Mouse (Mus musculus): ENCODE data around the gene Myrfl. TPM values are rescaled to one million over a fixed set of nuclear protein-coding genes. Genes with fewer than 3 reads are reported as not detected.

Myrfl gene
- total and polyA plus RNA-seq, 2 experiments from 2014 or later: not detected

GRCm38 (mm10) chr10:116796066-116796465 lies 100.7 kb downstream of the Myrfl start:
- Histone ChIP-seq H3K4me2 (ENCODE audit: low read depth) (no peak overlapping the region), H3K27me3 (ENCODE audit: insufficient read depth, low read length) (no peaks in the 10 kb centered on the region), H3K36me3 (ENCODE audit: insufficient read depth) (no peaks in the 10 kb centered on the region), H3K4me3 (ENCODE audit: low read depth, low read length) (no peak overlapping the region), H3K27ac (ENCODE audit: low read depth, low read length) (no peak overlapping the region), H3K9ac (no peak overlapping the region), H3K9me3 (ENCODE audit: low read length) (no peaks in the 10 kb centered on the region), H3K4me1 (ENCODE audit: insufficient read depth) (no peaks in the 10 kb centered on the region)
- no peak for TF ChIP-seq CTCF (IDR thresholded peaks at IDR 0.05; ENCODE audit: low read depth)
- DNase-seq: no peak
- no peak for ATAC-seq
- 49% methylated on average over 6 of the region's 6 CpGs for WGBS

- Histone ChIP-seq H3K36me3 (ENCODE audit: insufficient read depth) (no peaks in the 10 kb centered on the region), H3K9ac (no peak overlapping the region), H3K27ac (ENCODE audit: low read depth, low read length) (0 out of 2 replicates have a peak overlapping the region, but pooled peaks have one; percentile 2), H3K27me3 (ENCODE audit: insufficient read depth, low read length) (no peaks in the 10 kb centered on the region), H3K9me3 (ENCODE audit: low read length) (no peaks in the 10 kb centered on the region), H3K4me1 (ENCODE audit: insufficient read depth) (no peaks in the 10 kb centered on the region), H3K4me2 (ENCODE audit: low read depth) (no peak overlapping the region), H3K4me3 (ENCODE audit: low read depth, low read length) (no peak overlapping the region)
- TF ChIP-seq CTCF (IDR thresholded peaks at IDR 0.05; ENCODE audit: low read depth): peak; percentile 62
- ATAC-seq (peak; percentile 69; the same call in 1 of the 2 replicates), DNase-seq (peak; percentile 59)
These were observed 107.6 kb downstream of the Myrfl start for GRCm38 (mm10) chr10:116789096-116789495.

GRCm38 (mm10) chr10:116788431-116788830 lies 108.3 kb downstream of the Myrfl start:
- Histone ChIP-seq H3K9me3 (ENCODE audit: low read length) (no peaks in the 10 kb centered on the region), H3K27ac (ENCODE audit: low read depth, low read length) (0 out of 2 replicates have a peak overlapping the region, but pooled peaks have one; percentile 2), H3K9ac (no peak overlapping the region), H3K4me2 (ENCODE audit: low read depth) (no peak overlapping the region), H3K4me3 (ENCODE audit: low read depth, low read length) (no peak overlapping the region), H3K4me1 (ENCODE audit: insufficient read depth) (no peaks in the 10 kb centered on the region), H3K36me3 (ENCODE audit: insufficient read depth) (no peaks in the 10 kb centered on the region), H3K27me3 (ENCODE audit: insufficient read depth, low read length) (no peaks in the 10 kb centered on the region)
- ATAC-seq: peak; percentile 68
- DNase-seq: peak; percentile 71
- no peak for TF ChIP-seq CTCF (IDR thresholded peaks at IDR 0.05; ENCODE audit: low read depth)

GRCm38 (mm10) chr10:116784098-116784497 lies 112.6 kb downstream of the Myrfl start:
- TF ChIP-seq CTCF (IDR thresholded peaks at IDR 0.05; ENCODE audit: low read depth): no peak
- no peaks in the 10 kb centered on the region for H3K36me3 ChIP-seq (ENCODE audit: insufficient read depth)
- H3K4me3 ChIP-seq (ENCODE audit: low read depth, low read length): no peak overlapping the region
- no peaks in the 10 kb centered on the region for H3K27me3 ChIP-seq (ENCODE audit: insufficient read depth, low read length)
- ATAC-seq (no peak), DNase-seq (no peak)
- H3K9me3 ChIP-seq (ENCODE audit: low read length): no peaks in the 10 kb centered on the region
- no peak overlapping the region for H3K27ac ChIP-seq (ENCODE audit: low read depth, low read length)
- no peak overlapping the region for H3K9ac ChIP-seq
- 81% methylated on average over 6 of the region's 6 CpGs for WGBS
- no peak overlapping the region for H3K4me2 ChIP-seq (ENCODE audit: low read depth)
- H3K4me1 ChIP-seq (ENCODE audit: insufficient read depth): no peaks in the 10 kb centered on the region

- no peak for DNase-seq
- H3K27me3 ChIP-seq (ENCODE audit: insufficient read depth, low read length): no peaks in the 10 kb centered on the region
These were observed 113.7 kb downstream of the Myrfl start for GRCm38 (mm10) chr10:116783020-116783419.

GRCm38 (mm10) chr10:116777947-116778346 lies 118.8 kb downstream of the Myrfl start:
- Histone ChIP-seq H3K27ac (ENCODE audit: low read depth, low read length) (no peak overlapping the region), H3K4me3 (ENCODE audit: low read depth, low read length) (no peak overlapping the region)

More at GRCm38 (mm10) chr10:116783020-116783419, 113.7 kb downstream of the Myrfl start:
- Histone ChIP-seq H3K4me2 (ENCODE audit: low read depth) (no peak overlapping the region), H3K36me3 (ENCODE audit: insufficient read depth) (no peaks in the 10 kb centered on the region), H3K4me1 (ENCODE audit: insufficient read depth) (no peaks in the 10 kb centered on the region), H3K27ac (ENCODE audit: low read depth, low read length) (no peak overlapping the region), H3K9me3 (ENCODE audit: low read length) (no peaks in the 10 kb centered on the region), H3K9ac (no peak overlapping the region), H3K4me3 (ENCODE audit: low read depth, low read length) (no peak overlapping the region)
- peak; percentile 74 for ATAC-seq
- WGBS: 63% methylated on average over 3 of the region's 5 CpGs
- no peak for TF ChIP-seq CTCF (IDR thresholded peaks at IDR 0.05; ENCODE audit: low read depth)

GRCm38 (mm10) chr10:116776846-116777245 lies 119.9 kb downstream of the Myrfl start:
- no peak overlapping the region for H3K4me2 ChIP-seq (ENCODE audit: low read depth)
- ATAC-seq (no peak), DNase-seq (no peak)
- H3K27ac ChIP-seq (ENCODE audit: low read depth, low read length): no peak overlapping the region
- H3K4me1 ChIP-seq (ENCODE audit: insufficient read depth): no peaks in the 10 kb centered on the region
- H3K36me3 ChIP-seq (ENCODE audit: insufficient read depth): no peaks in the 10 kb centered on the region
- no peak overlapping the region for H3K4me3 ChIP-seq (ENCODE audit: low read depth, low read length)
- H3K27me3 ChIP-seq (ENCODE audit: insufficient read depth, low read length): no peaks in the 10 kb centered on the region; the same call in 1 of the 2 replicates
- 76% methylated on average over 14 of the region's 14 CpGs for WGBS
- no peak overlapping the region for H3K9ac ChIP-seq
- H3K9me3 ChIP-seq (ENCODE audit: low read length): no peaks in the 10 kb centered on the region
- TF ChIP-seq CTCF (IDR thresholded peaks at IDR 0.05; ENCODE audit: low read depth): no peak

More at GRCm38 (mm10) chr10:116777947-116778346, 118.8 kb downstream of the Myrfl start:
- Histone ChIP-seq H3K36me3 (ENCODE audit: insufficient read depth) (no peaks in the 10 kb centered on the region), H3K9me3 (ENCODE audit: low read length) (no peaks in the 10 kb centered on the region), H3K27me3 (ENCODE audit: insufficient read depth, low read length) (no peaks in the 10 kb centered on the region), H3K4me2 (ENCODE audit: low read depth) (no peak overlapping the region), H3K4me1 (ENCODE audit: insufficient read depth) (no peaks in the 10 kb centered on the region), H3K9ac (no peak overlapping the region)
- no peak for TF ChIP-seq CTCF (IDR thresholded peaks at IDR 0.05; ENCODE audit: low read depth)
- no peak for ATAC-seq
- 90% methylated on average over 8 of the region's 8 CpGs for WGBS
- DNase-seq: no peak

Measured in forebrain, postnatal 0 days (tissue).